18 mouse cellular contexts compared by ENCODE assay signal in genomic region chr3:84172406-84172805, GRCm38 (mm10). TPM values are rescaled to one million over a fixed set of nuclear protein-coding genes. Genes with fewer than 3 reads are reported as not detected.
DNase-seq lines count a peak whose midpoint lies in the region; ATAC-seq and TF ChIP-seq lines count a peak whose summit lies in the region.
"Had no signal": no experiment of that assay in that cellular context is flagged by ENCODE, and none has a peak within 500 bp of the region (broad histone marks: within the 10 kb centered on the region; RNA-seq: fewer than 3 reads in every experiment).

No protein-coding gene starts in this region.

- no peak overlapping the region for H3K4me2 ChIP-seq in hindbrain, embryonic 15.5 days
- no peak overlapping the region for H3K4me2 ChIP-seq in hindbrain, embryonic 11.5 days (replicated peaks; ENCODE audit: low read depth, low read length)
- H3K4me2 ChIP-seq: heart, embryonic 11.5 days; midbrain, embryonic 12.5 days had no signal

- H3K4me3 ChIP-seq in hindbrain, embryonic 15.5 days, result no peak overlapping the region
- no peak overlapping the region for H3K4me3 ChIP-seq in hindbrain, embryonic 11.5 days (ENCODE audit: low read depth, low read length)
- no peak overlapping the region for H3K4me3 ChIP-seq in thymus, adult 2 months (ENCODE audit: control insufficient read depth, insufficient read depth, low read length)
- H3K4me3 ChIP-seq: midbrain, embryonic 12.5 days had no signal

- peaks cover 50% of the 10 kb centered on the region for H3K36me3 ChIP-seq in hindbrain, embryonic 15.5 days
- peaks cover 6% of the 10 kb centered on the region; the same call in 1 of the 2 replicates for H3K36me3 ChIP-seq in hindbrain, embryonic 11.5 days (ENCODE audit: control insufficient read depth, insufficient read depth, low read length)
- H3K36me3 ChIP-seq in thymus, adult 2 months (ENCODE audit: control insufficient read depth, insufficient read depth, low read length), result no peaks in the 10 kb centered on the region

- no peak for TF ChIP-seq POLR2A in thymus, adult 2 months (IDR thresholded peaks at IDR 0.05; ENCODE audit: control insufficient read depth, extremely low read depth, insufficient read depth, low read length, poor library complexity)

- ATAC-seq in hindbrain, embryonic 15.5 days (ENCODE audit: low FRiP score, low read depth), result peak; percentile 42; the same call in 1 of the 2 replicates
- no peak for ATAC-seq in hindbrain, embryonic 11.5 days (ENCODE audit: low FRiP score)
- peak; percentile 55; the same call in 1 of the 2 replicates for ATAC-seq in granulocyte monocyte progenitor cell, adult 5-6 weeks (replicated peaks; ENCODE audit: poor library complexity, severe bottlenecking)

- no peak for TF ChIP-seq CTCF in thymus, adult 2 months (IDR thresholded peaks at IDR 0.05; ENCODE audit: borderline replicate concordance, control insufficient read depth, extremely low read depth, insufficient read depth, low read length, poor library complexity)

- no peak overlapping the region for H3K9ac ChIP-seq in hindbrain, embryonic 15.5 days
- H3K9ac ChIP-seq in hindbrain, embryonic 11.5 days (ENCODE audit: low read depth, low read length), result no peak overlapping the region
- H3K9ac ChIP-seq: midbrain, embryonic 12.5 days had no signal

- H3K4me1 ChIP-seq in hindbrain, embryonic 15.5 days (replicated peaks), result no peaks in the 10 kb centered on the region
- no peaks in the 10 kb centered on the region for H3K4me1 ChIP-seq in hindbrain, embryonic 11.5 days (replicated peaks; ENCODE audit: control insufficient read depth, insufficient read depth, low read length)
- peaks cover 8% of the 10 kb centered on the region for H3K4me1 ChIP-seq in thymus, adult 2 months (replicated peaks; ENCODE audit: control insufficient read depth, insufficient read depth, low read length)

- H3K27ac ChIP-seq in hindbrain, embryonic 15.5 days (replicated peaks), result peak overlapping the region; percentile 22; the same call in 1 of the 2 replicates
- no peak overlapping the region for H3K27ac ChIP-seq in hindbrain, embryonic 11.5 days (ENCODE audit: low read depth, low read length)
- H3K27ac ChIP-seq in thymus, adult 2 months (ENCODE audit: control insufficient read depth, insufficient read depth, low read length), result no peak overlapping the region
- H3K27ac ChIP-seq: midbrain, embryonic 12.5 days had no signal

- WGBS in hindbrain, embryonic 15.5 days, result 53% methylated on average over 11 of the region's 11 CpGs
- 49% methylated on average over 11 of the region's 11 CpGs for WGBS in hindbrain, embryonic 11.5 days
- 68% methylated on average over 11 of the region's 11 CpGs for WGBS in thymus, adult 2 months

- no peak for DNase-seq in hindbrain, embryonic 11.5 days (ENCODE audit: low spot score)
- DNase-seq in thymus, postnatal 14 days, result peak; percentile 22
- no peak for DNase-seq in thymus, adult 2 months
- no peak for DNase-seq in adrenal gland, adult 8-10 months
- no peak for DNase-seq in gastrocnemius, adult 18-20 months (ENCODE audit: low spot score)
- no peak for DNase-seq in lung, postnatal 10 days
- DNase-seq: adrenal gland, adult 2 months; cerebellum, adult 9-10 months; gastrocnemius, postnatal 14 days; kidney, adult 9 months; retina, postnatal 1 day had no signal

- no peaks in the 10 kb centered on the region for H3K27me3 ChIP-seq in hindbrain, embryonic 15.5 days
- no peaks in the 10 kb centered on the region for H3K27me3 ChIP-seq in hindbrain, embryonic 11.5 days (ENCODE audit: control insufficient read depth, insufficient read depth, low read length)
- H3K27me3 ChIP-seq in thymus, adult 2 months (ENCODE audit: control insufficient read depth, insufficient read depth, low read length), result no peaks in the 10 kb centered on the region
- H3K27me3 ChIP-seq: midbrain, embryonic 12.5 days had no signal

- no peaks in the 10 kb centered on the region for H3K9me3 ChIP-seq in hindbrain, embryonic 15.5 days
- H3K9me3 ChIP-seq in hindbrain, embryonic 11.5 days (ENCODE audit: control insufficient read depth, low read length), result no peaks in the 10 kb centered on the region
- H3K9me3 ChIP-seq: midbrain, embryonic 12.5 days had no signal

RNA-seq across cellular contexts. Expression of gene Gm6525, which starts 1.5 kb away (rescaled TPM):
- 2.1 and 2.3 TPM in 2 replicates for polyA plus RNA-seq in hindbrain, embryonic 15.5 days (2015; fragmentation: Nextera tagmentation; extraction: Ambion mirVana)
- 0.99 and 1.6 TPM in 2 replicates for polyA plus RNA-seq in hindbrain, embryonic 11.5 days (2014; fragmentation: Nextera tagmentation; extraction: Ambion mirVana)
- polyA plus RNA-seq in thymus, adult 2 months (2012; rRNA removed), result not detected in 2 replicates
- not detected in 2 replicates for total RNA-seq in granulocyte monocyte progenitor cell, adult 5-6 weeks (2014; fragmentation: Nextera tagmentation)
- total RNA-seq in granulocyte monocyte progenitor cell, adult 5-6 weeks (2017), result 0.15 TPM in 1 of 2 replicates, not detected in the other
- total RNA-seq in adrenal gland, adult 8-10 months (2022), result not detected
- total RNA-seq in gastrocnemius, adult 18-20 months (2021), result not detected
- total RNA-seq: gastrocnemius, postnatal 14 days; hematopoietic stem cell, adult 5-6 weeks; left cerebral cortex, adult 18-20 months had no signal
- polyA plus RNA-seq: adrenal gland, adult 2 months; heart, embryonic 11.5 days; small intestine, adult 2 months had no signal

RNA-seq across cellular contexts. Expression of gene Mnd1, which starts 16.8 kb away (rescaled TPM):
- 1.8 and 2.6 TPM in 2 replicates for polyA plus RNA-seq in hindbrain, embryonic 15.5 days (2015; fragmentation: Nextera tagmentation; extraction: Ambion mirVana)
- polyA plus RNA-seq in hindbrain, embryonic 11.5 days (2014; fragmentation: Nextera tagmentation; extraction: Ambion mirVana), result 10.4 and 10.9 TPM in 2 replicates
- 0.36 and 0.51 TPM in 2 replicates for polyA plus RNA-seq in thymus, adult 2 months (2012; rRNA removed)
- total RNA-seq in granulocyte monocyte progenitor cell, adult 5-6 weeks (2014; fragmentation: Nextera tagmentation), result 13.9 and 37.9 TPM in 2 replicates
- total RNA-seq in granulocyte monocyte progenitor cell, adult 5-6 weeks (2017), result 32.1 and 43.3 TPM in 2 replicates
- 1 to 10 TPM; 8.0 to 9.1 (median 8.6) TPM for total RNA-seq in adrenal gland, adult 8-10 months (2022)
- 1 to 10 TPM in 1 of 2 experiments, under 1 TPM in 1; 0.80 to 1.2 TPM for total RNA-seq in gastrocnemius, adult 18-20 months (2021)
- polyA plus RNA-seq: small intestine, adult 2 months had no signal

Comparison
In these comparisons a context has a peak if more than half of its experiments do, and no peak if none do; other contexts are left out.
1. RNA of gene Mnd1, which starts 16.8 kb away (total RNA-seq): 13.9 to 43.3 TPM in granulocyte monocyte progenitor cell, adult 5-6 weeks and 8.0 to 9.1 TPM in adrenal gland, adult 8-10 months; 0.80 to 1.2 TPM in gastrocnemius, adult 18-20 months; every median in the first group is over 4 times any median in the second.